Mouse (Mus musculus) left cerebral cortex, adult 2 months (tissue): ENCODE data around the gene Adh6b. TPM values are rescaled to one million over a fixed set of nuclear protein-coding genes. Genes with fewer than 3 reads are reported as not detected.
"Not testable (repeated sequence)": the region's sequence is repeated elsewhere in the genome, so short reads cannot be mapped to it uniquely, and the experiment has no call there.

Experiments used
- DNase-seq, 2 experiments: peaks; one replicate each; pipeline ENCODE4 v3.0.0; 2021 to 2022; ENCODE audit warnings: low spot score in 2 of 2, mixed read lengths in 1 of 2; ENCODE audit errors: extremely low spot score in 1 of 2
- H3K27ac ChIP-seq: fragments of 200-600 bp; 2 replicates; pipeline ENCODE4 v1.8.1; 2022
- H3K4me3 ChIP-seq: fragments of 200-600 bp; 2 replicates; pipeline ENCODE4 v1.8.1; 2022
- CTCF ChIP-seq: fragments of 200-600 bp; IDR thresholded peaks from 2 replicates; pipeline ENCODE4 v1.8.1; 2022; ENCODE audit warnings: antibody characterized with exemption, mild to moderate bottlenecking, moderate library complexity
- intact Hi-C: fragments of 180-260 bp; cut with DNase I; formaldehyde crosslinking; loops from one replicate; pipeline ENCODE4 v1.15.1; 2025
- total RNA-seq, 2 experiments: library from RNA; stranded (reverse); gene quantifications; 2 replicates each; pipeline ENCODE4 v1.2.3; 2021

Adh6b gene
- total RNA-seq, 2 experiments from 2014 or later, result not detected

DNA sequence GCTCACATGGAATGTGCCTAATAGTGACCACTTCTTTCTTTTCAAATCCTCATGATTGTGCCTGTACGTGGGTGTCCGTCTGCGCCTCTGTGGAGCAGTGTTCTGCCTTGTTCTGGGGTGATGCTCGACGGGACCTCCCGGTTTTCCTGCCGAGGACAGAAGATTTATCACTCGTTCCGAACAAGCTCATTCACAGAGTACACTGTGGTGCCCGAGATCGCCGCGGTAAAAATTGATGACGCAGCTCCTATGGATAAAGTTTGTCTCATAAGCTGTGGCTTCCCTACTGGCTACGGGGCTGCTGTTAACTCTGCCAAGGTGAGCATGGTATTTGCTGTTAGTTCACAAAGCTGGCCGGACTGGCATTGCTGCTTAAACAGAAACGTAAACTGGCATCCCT, 16.6 kb upstream of the Adh6b start:
- intact Hi-C loops, result no loop called here
- no peak overlapping the region for H3K27ac ChIP-seq
- TF ChIP-seq CTCF, result no peak
- no peak for DNase-seq
- no peak overlapping the region for H3K4me3 ChIP-seq

DNA sequence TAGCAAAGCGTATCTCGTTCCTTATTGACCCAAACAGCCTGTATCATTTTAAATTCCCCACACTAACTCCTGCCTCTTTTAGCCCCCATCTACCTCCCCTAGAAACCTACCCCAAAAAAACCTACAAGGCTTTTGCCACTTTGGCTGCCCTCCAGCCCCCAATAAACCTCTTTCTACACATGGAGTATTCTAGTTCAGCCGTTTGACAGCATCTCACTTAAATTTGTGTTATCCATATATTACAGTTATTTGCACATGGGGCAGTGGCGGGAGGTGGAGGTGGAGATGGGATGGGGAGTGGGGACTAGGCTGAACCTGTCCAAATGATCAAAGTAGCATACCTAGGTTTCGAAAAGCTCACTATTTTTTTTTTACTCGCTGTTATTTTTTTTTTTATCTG, 16.1 kb upstream of the Adh6b start:
- DNase-seq, result no peak

DNA sequence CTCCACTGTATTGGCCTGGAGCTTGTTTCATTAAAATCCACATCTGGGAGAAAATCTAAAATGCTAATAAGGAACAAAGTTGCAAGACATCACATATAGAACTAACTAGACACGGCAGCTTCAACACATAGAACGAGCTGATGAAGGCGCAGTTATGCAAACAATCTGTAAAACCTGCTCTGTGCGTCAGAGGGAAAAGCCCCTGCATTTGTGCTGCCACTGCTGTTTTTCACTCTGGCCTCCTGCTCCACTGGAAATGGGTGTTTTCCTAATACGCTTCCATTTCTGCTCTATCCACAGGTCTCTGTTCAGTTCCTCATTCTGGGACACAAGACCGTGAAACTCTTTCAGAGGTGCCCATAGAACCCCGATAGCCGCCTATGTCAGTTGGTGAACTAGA, 7.7 kb upstream of the Adh6b start:
- Histone ChIP-seq H3K27ac (no peak overlapping the region), H3K4me3 (no peak overlapping the region)
- intact Hi-C loops, result no loop called here
- DNase-seq, result no peak
- TF ChIP-seq CTCF, result no peak

More for the DNA sequence above, 16.1 kb upstream of the Adh6b start:
- Histone ChIP-seq H3K4me3 (no peak overlapping the region), H3K27ac (no peak overlapping the region)
- intact Hi-C loops, result no loop called here
- TF ChIP-seq CTCF, result no peak

DNA sequence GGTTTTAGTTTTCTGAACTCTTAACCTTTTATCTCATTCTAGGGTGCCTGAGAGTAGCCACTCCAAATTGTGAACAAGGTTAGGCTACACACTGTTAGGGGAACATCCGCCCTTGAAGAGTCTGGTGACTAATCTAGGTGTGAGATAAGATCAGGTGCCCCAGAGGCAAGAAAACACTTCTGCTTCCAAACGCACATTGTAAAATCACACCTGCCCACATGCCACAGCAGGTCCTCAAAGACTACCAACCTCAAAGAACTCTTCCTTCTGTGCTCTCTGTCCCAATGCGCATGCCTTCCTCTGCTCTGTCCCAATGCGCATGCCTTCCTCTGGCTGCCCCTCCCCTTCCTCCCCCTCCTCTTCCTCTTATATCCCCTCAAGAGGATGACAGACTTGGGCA, 7.3 kb upstream of the Adh6b start:
- Histone ChIP-seq H3K27ac (no peak overlapping the region), H3K4me3 (no peak overlapping the region)
- TF ChIP-seq CTCF, result no peak
- intact Hi-C loops, result no loop called here
- DNase-seq, result no peak

DNA sequence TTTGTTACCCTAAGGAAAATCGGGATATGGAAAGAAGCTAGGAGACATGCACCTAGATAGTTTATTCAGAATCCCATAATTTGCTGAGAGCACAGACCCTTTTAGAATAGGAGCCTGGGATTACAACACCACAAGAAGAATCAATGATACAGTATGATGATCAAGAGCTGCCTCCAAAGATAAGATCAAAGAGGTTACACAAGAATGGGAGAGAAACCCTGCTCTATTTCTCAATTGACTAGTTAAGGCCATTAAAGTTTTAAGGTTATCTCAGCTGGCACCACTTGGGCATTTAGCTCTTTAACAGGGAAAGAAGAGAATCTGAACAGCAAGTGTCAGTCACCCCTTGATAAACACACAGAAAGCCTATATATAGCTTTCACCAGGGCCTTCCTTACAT, 6.0 kb upstream of the Adh6b start:
- no peak overlapping the region for H3K4me3 ChIP-seq
- no peak for TF ChIP-seq CTCF
- no peak for DNase-seq
- no peak overlapping the region for H3K27ac ChIP-seq
- intact Hi-C loops, result no loop called here

DNA sequence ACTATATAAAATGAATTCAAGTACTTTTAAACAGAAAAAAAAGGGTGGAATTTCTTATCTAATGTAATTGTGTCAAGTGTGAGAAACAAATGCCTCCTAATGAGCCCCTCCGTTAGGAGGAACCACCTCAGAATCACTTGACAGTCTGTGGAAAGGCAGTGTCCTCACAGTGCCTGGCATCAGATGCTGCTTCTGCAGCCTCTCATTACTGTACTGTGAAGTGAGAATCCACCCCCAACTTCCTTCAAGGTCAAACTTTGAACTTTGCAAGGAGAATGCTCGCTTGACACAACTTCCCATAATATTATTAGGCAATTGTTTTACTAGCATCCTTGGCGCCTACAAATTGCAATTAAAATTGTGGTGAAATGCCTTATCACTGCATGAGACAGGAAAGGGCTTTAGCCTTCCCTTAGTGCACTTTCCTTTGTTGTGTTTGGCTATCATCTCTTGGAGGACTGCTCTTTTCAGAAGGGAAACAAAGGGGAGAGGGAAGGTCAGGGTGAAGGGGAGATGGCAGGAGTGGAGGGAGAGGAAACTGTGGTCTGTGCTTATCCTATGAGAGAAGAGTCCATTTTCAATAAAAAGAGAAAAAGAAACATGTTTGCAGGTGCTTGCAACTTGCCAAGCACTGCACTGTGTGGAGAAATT, 5.3 kb upstream of the Adh6b start:
- no peak for TF ChIP-seq CTCF
- intact Hi-C loops, result no loop called here
- Histone ChIP-seq H3K4me3 (no peak overlapping the region), H3K27ac (no peak overlapping the region)
- DNase-seq, result no peak

DNA sequence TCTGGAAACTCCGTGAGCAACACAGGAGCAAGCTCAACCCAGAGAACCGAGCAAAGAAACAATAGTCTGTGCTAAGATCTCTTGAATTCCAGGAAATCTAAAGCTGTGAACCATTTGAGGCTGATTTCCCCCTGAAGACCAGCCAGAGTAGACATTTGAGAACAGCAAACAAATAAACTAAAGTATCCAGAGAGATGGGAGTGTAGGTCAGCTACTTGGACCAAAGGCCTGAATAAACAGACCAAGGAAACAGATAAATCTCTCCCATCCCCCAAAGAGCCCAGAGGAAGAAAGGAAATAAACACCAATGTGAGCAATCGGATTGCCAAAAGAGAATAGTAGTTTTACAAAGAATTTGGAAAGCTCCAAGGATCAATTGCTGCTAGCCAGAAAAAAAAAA, 5.5 kb downstream of the Adh6b start:
- intact Hi-C loops, result no loop called here
- no peak for TF ChIP-seq CTCF
- no peak for DNase-seq
- Histone ChIP-seq H3K4me3 (no peak overlapping the region), H3K27ac (no peak overlapping the region)

DNA sequence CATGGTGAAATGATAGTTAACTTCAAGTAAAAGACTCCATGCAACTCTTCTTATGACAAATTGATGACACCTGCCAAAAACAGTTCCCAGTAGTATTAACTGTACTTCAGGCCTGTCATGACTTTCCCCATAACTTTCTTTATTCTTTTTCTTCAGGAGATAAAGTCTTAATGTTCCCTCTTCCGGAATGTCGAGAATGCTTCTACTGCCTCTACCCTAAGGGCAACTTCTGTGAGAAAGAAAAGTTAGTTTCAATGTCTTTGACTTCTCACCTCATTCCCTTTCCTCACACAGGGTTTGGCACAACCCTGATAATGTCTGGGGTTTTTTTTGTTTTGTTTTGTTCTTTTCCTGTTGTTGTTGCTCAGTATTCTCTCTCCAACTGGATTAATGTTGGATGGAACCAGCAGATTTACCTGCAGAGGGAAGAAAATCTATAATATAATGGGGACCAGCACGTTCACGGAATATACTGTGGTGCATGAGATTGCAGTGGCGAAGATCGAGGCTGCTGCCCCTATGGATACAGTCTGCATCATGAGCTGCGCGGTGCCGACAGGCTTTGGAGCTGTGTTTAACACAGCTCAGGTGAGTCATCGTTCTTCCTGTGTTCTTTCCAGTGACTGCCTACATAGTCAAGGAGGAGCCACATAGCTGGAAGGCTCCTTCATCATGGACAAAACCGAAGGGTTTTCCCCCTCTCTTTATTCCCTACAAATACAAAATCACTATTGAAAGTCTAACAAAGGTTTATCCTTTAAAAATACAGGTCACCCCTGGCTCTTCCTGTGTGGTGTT, 10.6 kb downstream of the Adh6b start:
- Histone ChIP-seq H3K4me3 (no peak overlapping the region), H3K27ac (no peak overlapping the region)
- TF ChIP-seq CTCF, result no peak
- no peak for DNase-seq
- intact Hi-C loops, result no loop called here

DNA sequence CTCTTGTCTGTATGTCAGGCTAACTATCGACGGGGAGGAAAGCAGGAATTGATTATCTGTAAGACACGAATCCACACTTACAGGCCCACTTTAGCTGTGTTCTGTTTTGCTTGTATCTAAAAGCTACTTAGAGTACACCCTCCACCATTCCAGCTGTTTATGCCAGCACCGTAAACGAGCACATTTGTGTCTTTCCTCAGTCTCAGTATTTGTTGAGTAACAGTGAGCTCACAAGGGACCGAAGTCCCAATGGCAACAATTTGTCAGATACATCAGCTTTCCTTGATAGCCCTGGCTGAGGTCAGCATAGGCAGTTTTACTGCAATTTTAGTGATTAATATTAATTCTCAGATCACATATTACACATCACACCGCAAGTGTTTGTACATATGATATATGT, 17.3 kb downstream of the Adh6b start:
- no peak for DNase-seq
- intact Hi-C loops, result no loop called here
- Histone ChIP-seq H3K27ac (no peak overlapping the region), H3K4me3 (no peak overlapping the region)
- no peak for TF ChIP-seq CTCF

DNA sequence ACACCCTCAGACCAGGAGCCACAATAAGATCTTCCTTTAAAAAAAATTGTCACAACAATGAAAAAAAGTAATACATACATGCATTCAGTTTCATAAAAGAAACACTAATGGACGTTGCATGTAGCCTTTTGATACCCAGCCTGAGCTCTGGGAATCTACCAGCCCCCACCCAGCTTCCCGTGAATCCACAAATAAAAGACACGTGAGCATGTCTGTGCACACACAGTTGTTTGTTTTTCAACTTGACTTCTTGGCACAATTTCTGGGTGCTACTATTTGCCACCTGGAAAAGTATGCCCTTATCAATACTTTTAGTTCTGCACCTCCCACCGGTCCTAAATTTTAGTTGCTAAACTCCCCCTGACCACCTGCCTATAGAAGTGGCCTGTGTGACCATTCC, 19.1 kb downstream of the Adh6b start:
- Histone ChIP-seq H3K4me3 (no peak overlapping the region), H3K27ac (no peak overlapping the region)
- intact Hi-C loops, result no loop called here
- TF ChIP-seq CTCF, result no peak
- no peak for DNase-seq

DNA sequence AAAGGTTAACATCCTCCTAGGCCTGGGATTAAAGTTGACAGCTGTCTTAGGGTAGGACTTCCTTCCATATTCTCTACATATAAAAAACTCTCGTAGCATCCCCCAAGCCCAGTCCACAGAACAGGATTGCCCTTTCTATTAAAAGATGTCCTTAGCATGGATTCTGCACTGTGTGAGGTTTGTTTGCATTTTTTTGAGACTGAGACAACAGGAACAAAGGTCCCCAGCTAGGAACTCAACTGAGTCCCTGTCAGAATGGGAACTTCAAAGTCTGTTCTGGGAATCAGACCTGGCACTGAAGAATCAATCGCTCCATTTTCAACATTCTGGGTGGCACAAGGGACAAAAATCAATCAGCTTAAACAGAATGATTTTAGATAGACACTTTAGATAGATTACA, 21.3 kb downstream of the Adh6b start:
- H3K4me3 ChIP-seq, result no peak overlapping the region
- intact Hi-C loops, result no loop called here
- no peak for DNase-seq
- no peak for TF ChIP-seq CTCF
- H3K27ac ChIP-seq, result no peak overlapping the region

DNA sequence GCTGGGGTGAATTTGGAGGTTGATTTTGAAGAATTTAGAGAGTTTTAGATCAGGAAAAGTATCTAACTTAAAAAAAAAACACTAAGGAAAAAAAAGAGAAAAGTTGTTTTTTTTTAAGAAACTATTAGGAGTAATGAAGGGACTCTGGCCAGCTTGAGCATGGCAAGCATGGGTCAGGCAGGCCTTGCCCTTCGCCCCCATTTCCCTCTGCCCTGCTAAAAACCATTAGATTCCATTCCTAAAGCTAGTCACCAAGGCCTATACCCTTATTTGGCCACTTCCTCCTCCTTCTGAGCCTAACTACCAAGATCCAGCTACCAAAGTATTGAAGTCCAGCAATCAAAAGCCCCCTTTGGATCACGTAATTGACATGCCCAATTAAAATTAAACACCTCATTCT, 24.6 kb downstream of the Adh6b start:
- no peak for TF ChIP-seq CTCF
- no peak overlapping the region for H3K4me3 ChIP-seq
- H3K27ac ChIP-seq, result no peak overlapping the region
- intact Hi-C loops, result no loop called here
- DNase-seq, result no peak

DNA sequence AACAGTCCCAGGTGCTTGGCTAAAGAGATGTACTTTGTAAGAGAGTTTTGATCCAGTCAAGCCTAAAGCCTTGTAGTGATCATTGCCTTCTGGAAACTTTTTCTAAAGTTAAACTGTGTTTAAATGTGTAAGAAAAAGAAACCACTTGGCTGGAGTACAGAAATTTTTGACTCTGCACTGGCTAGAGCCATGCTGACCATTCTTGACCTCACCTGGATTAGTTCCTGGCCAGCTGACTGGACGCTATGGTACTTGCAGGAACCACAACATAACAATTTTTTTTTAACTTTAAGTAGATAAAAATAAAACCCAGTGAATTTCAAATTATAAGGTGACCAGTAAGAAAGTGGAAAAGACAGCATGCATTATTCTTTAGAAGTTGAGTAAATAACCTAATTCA, 28.0 kb downstream of the Adh6b start:
- intact Hi-C loops, result no loop called here
- no peak for DNase-seq
- TF ChIP-seq CTCF, result no peak
- no peak overlapping the region for H3K4me3 ChIP-seq
- H3K27ac ChIP-seq, result no peak overlapping the region

DNA sequence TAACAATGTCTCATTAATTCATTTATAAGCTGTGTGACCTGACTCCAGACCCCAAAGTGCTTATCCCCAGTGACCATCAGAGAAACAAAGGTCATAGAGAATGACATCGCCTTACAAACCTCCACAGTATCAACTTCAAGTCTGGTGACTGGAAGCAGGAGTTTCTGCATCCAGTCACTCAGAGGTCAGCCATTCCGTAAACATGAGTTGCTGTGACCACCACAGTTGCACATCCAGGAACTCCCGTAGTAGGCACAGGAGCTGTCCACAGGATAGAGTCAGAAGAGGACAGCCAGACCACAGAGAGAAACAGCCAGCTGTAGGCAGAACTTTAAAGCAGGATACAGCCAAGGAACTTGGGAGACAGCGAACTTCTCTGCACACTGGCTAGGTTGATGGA, 28.7 kb downstream of the Adh6b start:
- H3K4me3 ChIP-seq, intact Hi-C loops, H3K27ac ChIP-seq, DNase-seq: not testable (repeated sequence)
